Mouse (Mus musculus) heart, embryonic 11.5 days (tissue): ENCODE measurements around the gene Hydin. TPM values are rescaled to one million over a fixed set of nuclear protein-coding genes. Genes with fewer than 3 reads are reported as not detected.

ENCODE experiments used
- ATAC-seq: fragments of 200-750 bp; cut with Nextera tagmentation; replicated peaks from 2 replicates; pipeline ENCODE4 v1.8.0; 2017; ENCODE audit warnings: moderate library complexity; ENCODE audit not compliant: insufficient number of reproducible peaks, low FRiP score, low TSS enrichment
- H3K27ac ChIP-seq: fragments of 300-500 bp; sonication (generic); 2 replicates; pipeline ENCODE4 v1.5.1; 2014; ENCODE audit warnings: mild to moderate bottlenecking, low read depth, low read length
- H3K27me3 ChIP-seq: fragments of 300-500 bp; sonication (generic); 2 replicates; pipeline ENCODE4 v1.6.1; 2014; ENCODE audit warnings: mild to moderate bottlenecking, low read length, mixed read lengths; ENCODE audit not compliant: control insufficient read depth, insufficient read depth
- H3K36me3 ChIP-seq: fragments of 300-500 bp; sonication (generic); 2 replicates; pipeline ENCODE4 v1.6.1; 2014; ENCODE audit warnings: mild to moderate bottlenecking, low read length, moderate library complexity, mixed read lengths; ENCODE audit not compliant: control insufficient read depth, insufficient read depth
- H3K4me1 ChIP-seq: fragments of 300-500 bp; sonication (generic); 2 replicates; pipeline ENCODE4 v1.6.1; 2014; ENCODE audit warnings: low read length; ENCODE audit not compliant: control insufficient read depth, insufficient read depth
- H3K4me2 ChIP-seq: fragments of 300-500 bp; sonication (generic); 2 replicates; pipeline ENCODE4 v1.6.1; 2014; ENCODE audit warnings: mild to moderate bottlenecking, moderate library complexity
- H3K4me3 ChIP-seq: fragments of 300-500 bp; sonication (generic); 2 replicates; pipeline ENCODE4 v1.5.1; 2014; ENCODE audit warnings: low read depth, low read length
- H3K9ac ChIP-seq: fragments of 300-500 bp; sonication (generic); 2 replicates; pipeline ENCODE4 v1.6.1; 2014; ENCODE audit warnings: mild to moderate bottlenecking, low read depth, low read length, moderate library complexity
- H3K9me3 ChIP-seq: fragments of 300-500 bp; sonication (generic); replicated peaks from 2 replicates; pipeline ENCODE4 v1.6.1; 2016; ENCODE audit warnings: low read length; ENCODE audit not compliant: control insufficient read depth
- WGBS: fragments of 180-500 bp; shearing (Covaris S2); extraction: QIAGEN DNeasy Blood & Tissue Kit; methylation state at CpG from one replicate; pipeline ENCODE4 v1.1.7; 2014; ENCODE audit not compliant: insufficient replicate concordance; 5-methylcytosine and 5-hydroxymethylcytosine counted together
- polyA plus RNA-seq: library from polyadenylated mRNA; unstranded; fragments of >200 nt; fragmentation: Nextera tagmentation; extraction: Ambion mirVana; gene quantifications from 2 replicates; pipeline ENCODE4 v1.2.1, GENCODE M21; 2014

The Hydin gene
- polyA plus RNA-seq, 1 experiment from 2014 or later: 0.14 TPM

DNA sequence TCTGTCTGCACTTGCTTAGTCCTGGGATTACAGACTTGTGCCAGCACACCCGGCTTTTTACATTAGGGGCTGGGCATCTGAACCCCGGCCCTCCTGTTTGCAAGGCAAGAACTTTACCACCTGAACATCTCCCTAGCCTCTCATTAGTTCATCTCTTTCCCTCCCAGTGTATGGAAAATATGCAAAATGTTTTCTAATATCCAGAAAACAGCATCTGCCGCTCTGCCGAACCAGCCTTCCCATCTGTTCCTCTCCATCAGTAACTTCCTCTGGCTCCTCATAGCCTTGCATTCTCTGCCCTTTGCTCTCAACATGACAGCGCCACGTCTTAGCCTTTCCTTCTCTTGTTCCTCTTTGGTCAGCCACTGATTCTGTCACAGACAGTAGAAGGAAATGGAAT lies 210.5 kb downstream of the Hydin start:
- no peak overlapping the region for H3K27ac ChIP-seq
- no peak for ATAC-seq
- 80% methylated on average over 6 of the region's 6 CpGs for WGBS

DNA sequence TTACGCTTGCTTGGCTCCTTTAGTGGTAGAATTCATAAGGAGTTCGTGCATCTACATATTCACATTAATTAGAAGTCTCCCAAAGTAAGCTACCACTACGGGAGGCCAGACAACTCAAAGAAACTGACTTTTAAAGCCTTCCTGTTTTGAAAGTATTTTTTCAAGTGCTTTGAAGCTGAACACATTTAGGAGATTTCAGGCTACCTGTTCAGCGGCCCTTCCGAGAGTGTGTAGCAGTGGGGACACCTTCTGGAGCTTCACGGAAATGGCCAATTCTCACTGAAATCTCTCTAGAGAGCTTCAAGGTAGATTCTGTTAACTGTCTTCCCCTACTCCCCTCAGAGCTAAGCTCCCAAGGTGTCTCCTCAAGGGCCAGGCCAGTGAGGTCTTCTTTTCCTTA lies 211.8 kb downstream of the Hydin start:
- no peaks in the 10 kb centered on the region for H3K4me1 ChIP-seq
- 37% methylated on average over 6 of the region's 6 CpGs for WGBS
- H3K27me3 ChIP-seq: no peaks in the 10 kb centered on the region
- ATAC-seq: no peak
- no peaks in the 10 kb centered on the region for H3K36me3 ChIP-seq
- H3K27ac ChIP-seq: no peak overlapping the region
- no peak overlapping the region for H3K4me2 ChIP-seq
- no peaks in the 10 kb centered on the region for H3K9me3 ChIP-seq
- no peak overlapping the region for H3K9ac ChIP-seq
- H3K4me3 ChIP-seq: no peak overlapping the region

More for the DNA sequence above, 210.5 kb downstream of the Hydin start:
- H3K4me2 ChIP-seq: no peak overlapping the region
- H3K27me3 ChIP-seq: no peaks in the 10 kb centered on the region
- no peaks in the 10 kb centered on the region for H3K4me1 ChIP-seq
- H3K4me3 ChIP-seq: no peak overlapping the region
- H3K9ac ChIP-seq: no peak overlapping the region
- H3K9me3 ChIP-seq: no peaks in the 10 kb centered on the region
- H3K36me3 ChIP-seq: no peaks in the 10 kb centered on the region

- Histone ChIP-seq H3K9me3 (no peaks in the 10 kb centered on the region), H3K4me3 (no peak overlapping the region), H3K9ac (no peak overlapping the region), H3K4me1 (no peaks in the 10 kb centered on the region), H3K27ac (no peak overlapping the region), H3K36me3 (no peaks in the 10 kb centered on the region), H3K4me2 (no peak overlapping the region), H3K27me3 (no peaks in the 10 kb centered on the region)
- WGBS: 62% methylated on average over 12 of the region's 12 CpGs
- ATAC-seq: no peak
Measured at GRCm38 (mm10) chr8:110479401-110479800, 212.6 kb downstream of the Hydin start.

DNA sequence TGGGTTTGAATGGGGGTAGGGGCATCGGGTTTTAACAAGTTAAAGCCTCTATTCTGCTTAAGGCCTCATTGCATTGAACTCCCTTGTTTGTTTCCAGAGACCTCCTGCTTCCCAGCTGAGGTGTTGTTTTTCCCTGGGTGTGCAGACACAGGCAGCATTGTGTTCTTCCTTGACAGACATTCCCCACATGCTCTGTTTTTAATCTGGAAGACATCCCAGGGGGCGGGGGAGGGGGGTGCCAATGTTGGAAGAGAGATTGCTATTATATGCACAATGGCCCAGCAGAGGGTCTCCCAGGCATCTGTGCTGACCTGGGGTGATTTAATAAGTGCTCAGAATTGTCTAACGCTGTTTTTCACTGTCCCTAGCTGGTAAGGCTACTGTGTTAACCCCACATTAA lies 215.5 kb downstream of the Hydin start:
- Histone ChIP-seq H3K27ac (no peak overlapping the region), H3K4me2 (no peak overlapping the region), H3K9me3 (no peaks in the 10 kb centered on the region), H3K27me3 (no peaks in the 10 kb centered on the region), H3K9ac (no peak overlapping the region), H3K4me1 (no peaks in the 10 kb centered on the region), H3K36me3 (no peaks in the 10 kb centered on the region), H3K4me3 (no peak overlapping the region)
- 29% methylated on average over 3 of the region's 3 CpGs for whole genome bisulfite sequencing
- ATAC-seq: no peak

- Histone ChIP-seq H3K27me3 (no peaks in the 10 kb centered on the region), H3K4me2 (no peak overlapping the region), H3K9me3 (no peaks in the 10 kb centered on the region), H3K4me1 (no peaks in the 10 kb centered on the region), H3K4me3 (no peak overlapping the region), H3K36me3 (no peaks in the 10 kb centered on the region), H3K27ac (no peak overlapping the region), H3K9ac (no peak overlapping the region)
- no peak for ATAC-seq
- 86% methylated on average over 13 of the region's 13 CpGs for WGBS
Measured at GRCm38 (mm10) chr8:110485234-110485633, 218.5 kb downstream of the Hydin start.

DNA sequence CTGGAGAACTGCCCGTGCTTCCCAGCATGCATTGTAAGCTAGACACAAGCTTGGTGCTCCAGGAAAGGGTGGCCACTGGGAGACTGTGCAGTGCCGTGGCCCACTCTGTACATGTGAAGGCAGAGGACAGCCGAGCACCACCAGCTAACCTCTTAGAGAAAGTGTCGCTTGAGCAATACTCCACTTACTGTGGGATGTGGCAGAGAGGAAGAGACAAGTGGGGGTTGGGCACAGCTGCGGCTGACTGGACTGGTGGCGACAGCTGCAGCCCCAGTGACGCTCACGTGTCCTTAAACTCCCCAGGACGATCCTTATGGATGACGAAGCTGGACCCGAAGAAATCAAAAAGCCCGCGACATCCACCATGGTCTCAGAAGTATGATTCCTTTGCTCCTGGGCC lies 219.2 kb downstream of the Hydin start:
- 58% methylated on average over 13 of the region's 13 CpGs for WGBS
- Histone ChIP-seq H3K27me3 (no peaks in the 10 kb centered on the region), H3K4me1 (no peaks in the 10 kb centered on the region), H3K36me3 (no peaks in the 10 kb centered on the region), H3K9me3 (no peaks in the 10 kb centered on the region), H3K4me2 (no peak overlapping the region), H3K4me3 (no peak overlapping the region), H3K9ac (no peak overlapping the region), H3K27ac (no peak overlapping the region)
- ATAC-seq: no peak

GRCm38 (mm10) chr8:110487644-110488043 lies 220.9 kb downstream of the Hydin start:
- no peaks in the 10 kb centered on the region for H3K27me3 ChIP-seq
- 92% methylated on average over 6 of the region's 6 CpGs for WGBS
- H3K4me3 ChIP-seq: no peak overlapping the region
- no peaks in the 10 kb centered on the region for H3K36me3 ChIP-seq
- no peak for ATAC-seq
- H3K9ac ChIP-seq: no peak overlapping the region
- no peak overlapping the region for H3K4me2 ChIP-seq
- no peak overlapping the region for H3K27ac ChIP-seq
- H3K9me3 ChIP-seq: no peaks in the 10 kb centered on the region
- H3K4me1 ChIP-seq: no peaks in the 10 kb centered on the region

GRCm38 (mm10) chr8:110489344-110489743 lies 222.6 kb downstream of the Hydin start:
- H3K4me3 ChIP-seq: no peak overlapping the region
- H3K27ac ChIP-seq: no peak overlapping the region
- no peak overlapping the region for H3K9ac ChIP-seq
- no peaks in the 10 kb centered on the region for H3K27me3 ChIP-seq
- WGBS: 70% methylated on average over 4 of the region's 4 CpGs
- H3K9me3 ChIP-seq: no peaks in the 10 kb centered on the region
- no peaks in the 10 kb centered on the region for H3K4me1 ChIP-seq
- ATAC-seq: no peak
- H3K36me3 ChIP-seq: no peaks in the 10 kb centered on the region
- H3K4me2 ChIP-seq: no peak overlapping the region

DNA sequence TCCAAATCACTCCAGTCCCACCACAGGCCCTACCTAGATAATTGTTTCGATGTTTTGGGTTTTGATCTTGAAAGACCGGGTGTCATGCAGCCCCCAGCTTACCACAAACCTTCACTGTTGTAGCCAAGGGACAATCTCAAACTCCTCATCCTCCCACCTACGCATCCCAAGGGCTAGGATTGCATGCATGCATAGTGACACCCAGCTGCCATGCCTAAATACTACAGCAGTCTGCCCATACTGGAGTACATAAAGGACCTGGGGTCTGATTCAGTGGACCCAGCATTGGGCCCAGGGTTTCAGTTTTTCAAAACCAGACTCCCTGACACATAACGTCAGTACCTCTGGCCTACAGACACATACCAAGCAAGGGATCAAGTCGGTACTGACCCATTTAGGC lies 224.3 kb downstream of the Hydin start:
- ATAC-seq: no peak
- 82% methylated on average over 5 of the region's 5 CpGs for WGBS
- Histone ChIP-seq H3K9me3 (no peaks in the 10 kb centered on the region), H3K36me3 (no peaks in the 10 kb centered on the region), H3K4me3 (no peak overlapping the region), H3K9ac (no peak overlapping the region), H3K27me3 (no peaks in the 10 kb centered on the region), H3K4me2 (no peak overlapping the region), H3K27ac (no peak overlapping the region), H3K4me1 (no peaks in the 10 kb centered on the region)
